Mouse (Mus musculus) CH12.LX (cell line): ENCODE results near the gene Ipo7. TPM values are rescaled to one million over a fixed set of nuclear protein-coding genes. Genes with fewer than 3 reads are reported as not detected.
"Not testable (repeated sequence)": the region's sequence is repeated elsewhere in the genome, so short reads cannot be mapped to it uniquely, and the experiment has no call there.

Experiments
- DNase-seq: peaks from one replicate; pipeline ENCODE4 v3.0.0-alpha.2; 2013; ENCODE audit errors: extremely low read depth
- H3K27ac ChIP-seq: 2 replicates; pipeline ENCODE4 v1.5.1; 2012; ENCODE audit warnings: low read depth, mild to moderate bottlenecking, control low read depth, moderate library complexity; ENCODE audit not compliant: insufficient read depth
- H3K27me3 ChIP-seq: replicated peaks from 2 replicates; pipeline ENCODE3; 2012; ENCODE audit warnings: inconsistent platforms
- H3K36me3 ChIP-seq, 2 experiments: replicated peaks in 1 of 2; 2 replicates each; pipeline versions ENCODE3 to v1.6.1; 2012; ENCODE audit warnings: inconsistent platforms in 1 of 2, low read length in 1 of 2, mild to moderate bottlenecking in 1 of 2, mixed read lengths in 1 of 2, moderate library complexity in 1 of 2; ENCODE audit not compliant: control insufficient read depth in 1 of 2, insufficient read depth in 1 of 2
- H3K4me1 ChIP-seq, 2 experiments: 2 replicates each; pipeline ENCODE4 v1.6.1; 2012; ENCODE audit warnings: inconsistent platforms in 1 of 2, moderate library complexity in 1 of 2; ENCODE audit not compliant: insufficient read depth in 2 of 2, control insufficient read depth in 1 of 2
- H3K4me2 ChIP-seq: 2 replicates; pipeline ENCODE4 v1.6.1; 2012; ENCODE audit warnings: low read depth, mild to moderate bottlenecking, control low read depth; ENCODE audit not compliant: poor library complexity, insufficient read depth, severe bottlenecking
- H3K4me3 ChIP-seq, 3 experiments: fragments of 150-350 bp in 1 of 3; sonication (generic) in 1 of 3; replicated peaks in 1 of 3; 2 replicates each; pipeline versions ENCODE3 to v1.5.1; 2011 to 2012; ENCODE audit warnings: low read depth in 2 of 3, low read length in 2 of 3, mild to moderate bottlenecking in 2 of 3, moderate library complexity in 2 of 3, control low read depth in 1 of 3, improper control_type of control experiment in 1 of 3, inconsistent platforms in 1 of 3, mixed read lengths in 1 of 3; ENCODE audit not compliant: poor library complexity in 1 of 3
- H3K79me2 ChIP-seq: replicated peaks from 2 replicates; pipeline ENCODE4 v1.6.1; 2012; ENCODE audit warnings: mild to moderate bottlenecking, moderate library complexity; ENCODE audit not compliant: control insufficient read depth, poor library complexity, insufficient read depth, severe bottlenecking; ENCODE audit errors: extremely low read depth
- H3K9ac ChIP-seq: 2 replicates; pipeline ENCODE4 v1.6.1; 2012; ENCODE audit warnings: low read depth, mild to moderate bottlenecking, control low read depth, moderate library complexity; ENCODE audit not compliant: insufficient read depth
- H3K9me3 ChIP-seq: replicated peaks from 2 replicates; pipeline ENCODE3; 2012; ENCODE audit warnings: low read length, inconsistent platforms, mixed read lengths
- CHD1 ChIP-seq: IDR thresholded peaks from 2 replicates; pipeline ENCODE4 v1.6.1; 2012; ENCODE audit warnings: low read depth, low read length, improper control_type of control experiment, inconsistent platforms
- E2F4 ChIP-seq: IDR thresholded peaks from 2 replicates; pipeline ENCODE4 v1.6.1; 2011; ENCODE audit warnings: low read depth, low read length, improper control_type of control experiment; ENCODE audit not compliant: insufficient replicate concordance
- KAT2A ChIP-seq: IDR thresholded peaks from 2 replicates; pipeline ENCODE4 v1.6.1; 2012; ENCODE audit warnings: low read length, improper control_type of control experiment, inconsistent platforms; ENCODE audit not compliant: insufficient replicate concordance
- MEF2A ChIP-seq: IDR thresholded peaks from 2 replicates; pipeline ENCODE4 v1.6.1; 2014; ENCODE audit warnings: low read depth, mild to moderate bottlenecking, inconsistent platforms, low read length, improper control_type of control experiment, borderline replicate concordance
- NELFE ChIP-seq: IDR thresholded peaks from 2 replicates; pipeline ENCODE4 v1.6.1; 2011; ENCODE audit warnings: low read depth, low read length, improper control_type of control experiment
- POLR2A ChIP-seq: IDR thresholded peaks from 2 replicates; pipeline ENCODE4 v1.6.1; 2011; ENCODE audit warnings: low read depth, mild to moderate bottlenecking, improper control_type of control experiment, low read length
- POLR2AphosphoS2 ChIP-seq: IDR thresholded peaks from 2 replicates; pipeline ENCODE4 v1.6.1; 2011; ENCODE audit warnings: low read depth, low read length, improper control_type of control experiment
- RAD21 ChIP-seq: IDR thresholded peaks from 2 replicates; pipeline ENCODE4 v1.6.1; 2011; ENCODE audit warnings: low read depth, mild to moderate bottlenecking, low read length, improper control_type of control experiment, moderate library complexity
- UBTF ChIP-seq: IDR thresholded peaks from 2 replicates; pipeline ENCODE4 v1.6.1; 2012; ENCODE audit warnings: low read depth, mild to moderate bottlenecking, inconsistent platforms, low read length, improper control_type of control experiment, moderate library complexity
- USF1 ChIP-seq: IDR thresholded peaks from 2 replicates; pipeline ENCODE4 v1.6.1; 2014; ENCODE audit warnings: low read depth, mild to moderate bottlenecking, inconsistent platforms, low read length, improper control_type of control experiment
- dilution Hi-C: fragments of 300-500 bp; cut with MboI; formaldehyde crosslinking; loops from 2 replicates; pipeline ENCODE4 v1.14.3; 2020; ENCODE audit warnings: low sequenced_read_pairs; ENCODE audit not compliant: extremely low pct_unique_long_range_greater_than_20kb, extremely low pct_ligation_motif_present
- in situ Hi-C: fragments of 300-500 bp; cut with MboI; formaldehyde crosslinking; loops from 3 replicates; pipeline ENCODE4 v1.14.3; 2019; ENCODE audit warnings: low sequenced_read_pairs, low pct_ligation_motif_present, low pct_unique_long_range_greater_than_20kb, mixed read lengths
- polyA plus RNA-seq: library from polyadenylated mRNA; unstranded; fragments of >175 nt; gene quantifications from 2 replicates; pipeline ENCODE4 v1.2.1, GENCODE M21; 2012; ENCODE audit warnings: low read depth; ENCODE audit not compliant: insufficient read length
- total RNA-seq, 2 experiments: library from RNA; depleted of rRNA; stranded (reverse); fragments of 300-350 nt in 1 of 2; fragments of >200 nt in 1 of 2; gene quantifications; 2 replicates each; pipeline ENCODE4 v1.2.3; 2012 to 2014

Gene Ipo7
- total and polyA plus RNA-seq, 3 experiments = 126 to 183 (median 181) TPM

DNA sequence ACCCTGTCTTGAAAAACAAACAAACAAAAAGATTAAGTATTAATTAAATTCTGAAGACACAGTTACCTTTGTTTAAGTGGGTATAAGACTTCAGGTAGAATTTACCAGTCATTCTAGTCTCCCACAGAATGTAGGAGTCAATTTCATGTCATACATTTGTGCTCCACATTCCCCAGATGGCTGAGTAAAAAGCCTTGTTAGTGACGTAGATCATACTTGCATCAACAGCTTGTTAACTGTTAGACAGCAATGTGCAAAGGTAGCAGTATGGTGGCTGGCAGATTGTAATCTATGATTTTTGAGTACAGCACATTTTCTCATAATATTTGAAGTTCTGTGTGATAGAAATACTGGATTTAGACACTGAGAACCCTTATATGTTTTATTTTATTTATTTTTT lies 10.8 kb downstream of the Ipo7 start:
- no peaks in the 10 kb centered on the region for H3K9me3 ChIP-seq
- H3K4me1 ChIP-seq = peaks cover 0 to 5% of the 10 kb centered on the region in 2 experiments; a peak in 2 of 4 replicates
- no peak for TF ChIP-seq POLR2AphosphoS2
- no peak for TF ChIP-seq CHD1
- TF ChIP-seq RAD21 = no peak
- TF ChIP-seq POLR2A = no peak
- no peak for TF ChIP-seq E2F4
- no peak for TF ChIP-seq USF1
- no peak for TF ChIP-seq MEF2A
- TF ChIP-seq KAT2A = no peak
- peaks cover 84% of the 10 kb centered on the region for H3K79me2 ChIP-seq
- H3K27ac ChIP-seq = no peak overlapping the region
- dilution Hi-C loops (no loop called here), in situ Hi-C loops (no loop called here)
- no peak overlapping the region for H3K4me3 ChIP-seq
- H3K36me3 ChIP-seq = peaks cover 29 to 82% of the 10 kb centered on the region in 2 experiments
- H3K4me2 ChIP-seq = no peak overlapping the region
- no peak for DNase-seq
- H3K27me3 ChIP-seq = no peaks in the 10 kb centered on the region
- H3K9ac ChIP-seq = no peak overlapping the region

DNA sequence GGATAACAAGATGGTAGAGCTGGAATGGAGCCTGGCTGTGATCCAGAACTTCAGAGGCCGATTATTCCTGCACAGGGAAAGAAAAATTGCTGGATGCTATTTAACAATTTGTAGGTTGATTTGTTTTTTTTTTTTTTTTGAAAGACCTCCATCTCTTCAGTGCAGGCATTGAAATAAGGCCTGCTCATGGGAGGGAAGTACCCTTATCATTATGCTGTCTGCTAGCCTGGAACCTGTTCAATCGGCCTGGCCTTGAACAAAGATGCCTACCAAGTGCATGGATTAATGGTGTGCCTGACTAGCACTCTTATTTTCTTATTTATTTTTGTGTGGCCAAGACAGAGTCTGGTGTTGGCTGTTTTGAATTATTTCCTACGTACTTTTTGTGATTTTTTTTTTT lies 12.3 kb downstream of the Ipo7 start:
- Histone ChIP-seq H3K4me3 (no peak overlapping the region), H3K36me3 (peaks cover 33 to 83% of the 10 kb centered on the region in 2 experiments), H3K27me3 (no peaks in the 10 kb centered on the region), H3K4me1 (peaks cover 0 to under 1% of the 10 kb centered on the region in 2 experiments; a peak in 1 of 4 replicates), H3K9ac (no peak overlapping the region), H3K79me2 (peaks cover 79% of the 10 kb centered on the region), H3K9me3 (no peaks in the 10 kb centered on the region), H3K4me2 (no peak overlapping the region), H3K27ac (no peak overlapping the region)
- DNase-seq = no peak
- TF ChIP-seq NELFE = no peak
- TF ChIP-seq UBTF = no peak
- dilution Hi-C loops (no loop called here), in situ Hi-C loops (no loop called here)

DNA sequence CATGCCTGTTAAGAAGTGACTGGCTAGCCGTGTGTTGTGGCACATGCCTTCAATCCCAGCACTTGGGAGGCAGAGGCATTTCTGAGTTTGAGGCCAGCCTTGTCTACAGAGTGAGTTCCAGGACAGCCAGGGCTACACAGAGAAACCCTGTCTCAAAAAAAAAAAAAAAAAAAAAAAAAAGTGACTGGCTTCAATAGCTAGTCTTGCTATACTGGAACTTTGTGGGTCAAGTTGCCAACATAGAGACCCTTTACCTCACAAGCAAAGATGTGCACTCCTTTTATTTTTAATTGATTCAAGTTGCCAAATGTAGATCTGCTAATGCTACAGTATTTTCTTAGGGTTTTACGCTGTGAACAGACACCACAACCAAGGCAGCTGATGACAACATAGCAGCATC lies 39.6 kb downstream of the Ipo7 start:
- in situ Hi-C loops, H3K4me2 ChIP-seq, H3K27me3 ChIP-seq, H3K4me1 ChIP-seq, H3K4me3 ChIP-seq, H3K9me3 ChIP-seq, H3K79me2 ChIP-seq, H3K27ac ChIP-seq, H3K9ac ChIP-seq, dilution Hi-C loops, DNase-seq: not testable (repeated sequence)
- H3K36me3 ChIP-seq = peaks cover 18 to 57% of the 10 kb centered on the region in 2 experiments
